Mouse (Mus musculus) forebrain, embryonic 14.5 days (tissue): ENCODE measurements around the gene Mta3. TPM values are rescaled to one million over a fixed set of nuclear protein-coding genes. Genes with fewer than 3 reads are reported as not detected.
A peak's percentile ranks its signal among the peaks of the same experiment; 100 is the strongest.

Source experiments
- ATAC-seq: fragments of 200-750 bp; cut with Nextera tagmentation; 2 replicates; pipeline ENCODE4 v1.8.0; 2017; ENCODE audit warnings: mild to moderate bottlenecking, moderate library complexity
- DNase-seq: peaks from one replicate; pipeline ENCODE4 v3.0.0-alpha.2; 2015; ENCODE audit warnings: low spot score
- H3K27ac ChIP-seq: fragments of 300-500 bp; sonication (generic); 2 replicates; pipeline ENCODE4 v1.5.1; 2014; ENCODE audit warnings: low read depth, mild to moderate bottlenecking, control low read depth, low read length, moderate library complexity
- H3K27me3 ChIP-seq: fragments of 300-500 bp; sonication (generic); replicated peaks from 2 replicates; pipeline ENCODE4 v1.6.1; 2014; ENCODE audit warnings: low read length, control low read depth, mixed read lengths; ENCODE audit not compliant: control insufficient read depth, insufficient read depth
- H3K36me3 ChIP-seq: fragments of 300-500 bp; sonication (generic); 2 replicates; pipeline ENCODE4 v1.6.1; 2014; ENCODE audit warnings: low read length, control low read depth; ENCODE audit not compliant: control insufficient read depth, insufficient read depth
- H3K4me1 ChIP-seq: fragments of 300-500 bp; sonication (generic); 2 replicates; pipeline ENCODE4 v1.6.1; 2014; ENCODE audit warnings: antibody characterized with exemption, low read length, control low read depth; ENCODE audit not compliant: control insufficient read depth, insufficient read depth
- H3K4me2 ChIP-seq: fragments of 300-500 bp; sonication (generic); 2 replicates; pipeline ENCODE4 v1.6.1; 2014; ENCODE audit warnings: mild to moderate bottlenecking, control low read depth, low read length
- H3K4me3 ChIP-seq: fragments of 300-500 bp; sonication (generic); 2 replicates; pipeline ENCODE4 v1.5.1; 2014; ENCODE audit warnings: low read depth, low read length, control low read depth
- H3K9ac ChIP-seq: fragments of 300-500 bp; sonication (generic); 2 replicates; pipeline ENCODE4 v1.6.1; 2014; ENCODE audit warnings: mild to moderate bottlenecking, low read length, control low read depth, moderate library complexity
- H3K9me3 ChIP-seq: fragments of 300-500 bp; sonication (generic); replicated peaks from 2 replicates; pipeline ENCODE4 v1.6.1; 2016; ENCODE audit warnings: low read length, control low read depth, mixed read lengths; ENCODE audit not compliant: control insufficient read depth
- WGBS: fragments of 180-500 bp; shearing (Covaris S2); extraction: QIAGEN DNeasy Blood & Tissue Kit; methylation state at CpG from one replicate; pipeline ENCODE4 v1.1.7; 2014; 5-methylcytosine and 5-hydroxymethylcytosine counted together
- polyA plus RNA-seq: library from polyadenylated mRNA; unstranded; fragments of >200 nt; fragmentation: Nextera tagmentation; extraction: Ambion mirVana; gene quantifications from 2 replicates; pipeline ENCODE4 v1.2.1, GENCODE M21; 2014

Gene Mta3
- polyA plus RNA-seq, 1 experiment from 2014 or later: 26.5 TPM

GRCm38 (mm10) chr17:83777462-83778051 lies 71.6 kb downstream of the Mta3 start:
- Histone ChIP-seq H3K9ac (no peak overlapping the region), H3K27me3 (no peaks in the 10 kb centered on the region), H3K4me2 (no peak overlapping the region), H3K9me3 (no peaks in the 10 kb centered on the region), H3K4me3 (no peak overlapping the region), H3K4me1 (peaks cover 12% of the 10 kb centered on the region), H3K36me3 (no peaks in the 10 kb centered on the region), H3K27ac (no peak overlapping the region)
- DNase-seq (no peak), ATAC-seq (no peak)
- WGBS: 73% methylated on average over 9 of the region's 9 CpGs

GRCm38 (mm10) chr17:83780228-83780627 lies 74.3 kb downstream of the Mta3 start:
- ATAC-seq (no peak), DNase-seq (no peak)
- no peak overlapping the region for H3K27ac ChIP-seq
- no peak overlapping the region for H3K4me2 ChIP-seq
- no peaks in the 10 kb centered on the region for H3K36me3 ChIP-seq
- H3K9ac ChIP-seq: no peak overlapping the region
- 61% methylated on average over 5 of the region's 5 CpGs for WGBS
- H3K4me1 ChIP-seq: peaks cover 8% of the 10 kb centered on the region; the same call in 1 of the 2 replicates
- no peak overlapping the region for H3K4me3 ChIP-seq
- H3K27me3 ChIP-seq: no peaks in the 10 kb centered on the region
- H3K9me3 ChIP-seq: no peaks in the 10 kb centered on the region

GRCm38 (mm10) chr17:83782740-83783139 lies 76.8 kb downstream of the Mta3 start:
- ATAC-seq (peak; percentile 95), DNase-seq (peak; percentile 93)
- no peak overlapping the region for H3K9ac ChIP-seq
- no peaks in the 10 kb centered on the region for H3K9me3 ChIP-seq
- peaks cover 4% of the 10 kb centered on the region; the same call in 1 of the 2 replicates for H3K4me1 ChIP-seq
- H3K36me3 ChIP-seq: no peaks in the 10 kb centered on the region
- H3K4me3 ChIP-seq: no peak overlapping the region
- H3K27ac ChIP-seq: peak overlapping the region; percentile 85
- WGBS: 29% methylated on average over 5 of the region's 5 CpGs
- no peak overlapping the region for H3K4me2 ChIP-seq
- no peaks in the 10 kb centered on the region for H3K27me3 ChIP-seq

- H3K9ac ChIP-seq: no peak overlapping the region
- DNase-seq: no peak
- H3K27me3 ChIP-seq: no peaks in the 10 kb centered on the region
- H3K27ac ChIP-seq: no peak overlapping the region
- no peaks in the 10 kb centered on the region for H3K36me3 ChIP-seq
- no peaks in the 10 kb centered on the region for H3K9me3 ChIP-seq
- 0 out of 2 replicates have a peak, but pooled peaks cover 4% of the 10 kb centered on the region for H3K4me1 ChIP-seq
- no peak overlapping the region for H3K4me2 ChIP-seq
- ATAC-seq: no peak
- H3K4me3 ChIP-seq: no peak overlapping the region
- 97% methylated on average over 6 of the region's 6 CpGs for WGBS
Observed at GRCm38 (mm10) chr17:83786418-83786817, 80.5 kb downstream of the Mta3 start.

GRCm38 (mm10) chr17:83790158-83790557 lies 84.2 kb downstream of the Mta3 start:
- Histone ChIP-seq H3K4me1 (no peaks in the 10 kb centered on the region), H3K27ac (no peak overlapping the region), H3K9me3 (no peaks in the 10 kb centered on the region), H3K4me3 (no peak overlapping the region), H3K9ac (no peak overlapping the region), H3K27me3 (no peaks in the 10 kb centered on the region), H3K36me3 (0 out of 2 replicates have a peak, but pooled peaks cover 6% of the 10 kb centered on the region), H3K4me2 (no peak overlapping the region)
- WGBS: 71% methylated on average over 5 of the region's 5 CpGs
- no peak for DNase-seq
- ATAC-seq: no peak

- WGBS: 29% methylated on average over 23 of the region's 23 CpGs
- Histone ChIP-seq H3K27me3 (no peaks in the 10 kb centered on the region), H3K9ac (peak overlapping the region; percentile 35; the same call in 1 of the 2 replicates), H3K9me3 (no peaks in the 10 kb centered on the region), H3K4me2 (peak overlapping the region; percentile 44), H3K4me1 (no peaks in the 10 kb centered on the region), H3K27ac (no peak overlapping the region), H3K36me3 (0 out of 2 replicates have a peak, but pooled peaks cover 6% of the 10 kb centered on the region), H3K4me3 (peak overlapping the region; percentile 16; the same call in 1 of the 2 replicates)
- DNase-seq: peak; percentile 42
- peak; percentile 64 for ATAC-seq
Observed at GRCm38 (mm10) chr17:83792388-83792787, 86.4 kb downstream of the Mta3 start.

- H3K9me3 ChIP-seq: no peaks in the 10 kb centered on the region
- H3K4me3 ChIP-seq: no peak overlapping the region
- H3K27me3 ChIP-seq: no peaks in the 10 kb centered on the region
- H3K9ac ChIP-seq: no peak overlapping the region
- no peak overlapping the region for H3K27ac ChIP-seq
- no peak overlapping the region for H3K4me2 ChIP-seq
- WGBS: 97% methylated on average over 17 of the region's 17 CpGs
- H3K36me3 ChIP-seq: 0 out of 2 replicates have a peak, but pooled peaks cover 6% of the 10 kb centered on the region
- DNase-seq (no peak), ATAC-seq (no peak)
- no peaks in the 10 kb centered on the region for H3K4me1 ChIP-seq
Observed at GRCm38 (mm10) chr17:83795121-83795520, 89.2 kb downstream of the Mta3 start.

GRCm38 (mm10) chr17:83799506-83800050 lies 93.6 kb downstream of the Mta3 start:
- H3K4me3 ChIP-seq: no peak overlapping the region
- H3K27ac ChIP-seq: no peak overlapping the region
- H3K36me3 ChIP-seq: 0 out of 2 replicates have a peak, but pooled peaks cover 5% of the 10 kb centered on the region
- H3K27me3 ChIP-seq: no peaks in the 10 kb centered on the region
- H3K4me2 ChIP-seq: no peak overlapping the region
- DNase-seq: no peak
- no peaks in the 10 kb centered on the region for H3K4me1 ChIP-seq
- no peak overlapping the region for H3K9ac ChIP-seq
- no peak for ATAC-seq
- 91% methylated on average over 11 of the region's 11 CpGs for WGBS
- H3K9me3 ChIP-seq: no peaks in the 10 kb centered on the region

- no peaks in the 10 kb centered on the region for H3K4me1 ChIP-seq
- H3K4me2 ChIP-seq: no peak overlapping the region
- peaks cover 17% of the 10 kb centered on the region; the same call in 1 of the 2 replicates for H3K36me3 ChIP-seq
- no peak overlapping the region for H3K4me3 ChIP-seq
- WGBS: 82% methylated on average over 9 of the region's 9 CpGs
- ATAC-seq: no peak
- no peaks in the 10 kb centered on the region for H3K9me3 ChIP-seq
- no peak overlapping the region for H3K9ac ChIP-seq
- no peak overlapping the region; the same call in 1 of the 2 replicates for H3K27ac ChIP-seq
- DNase-seq: no peak
- H3K27me3 ChIP-seq: no peaks in the 10 kb centered on the region
Observed at GRCm38 (mm10) chr17:83803987-83804386, 98.0 kb downstream of the Mta3 start.
